Mouse (Mus musculus): ENCODE results near the gene Tmem169.

DNA sequence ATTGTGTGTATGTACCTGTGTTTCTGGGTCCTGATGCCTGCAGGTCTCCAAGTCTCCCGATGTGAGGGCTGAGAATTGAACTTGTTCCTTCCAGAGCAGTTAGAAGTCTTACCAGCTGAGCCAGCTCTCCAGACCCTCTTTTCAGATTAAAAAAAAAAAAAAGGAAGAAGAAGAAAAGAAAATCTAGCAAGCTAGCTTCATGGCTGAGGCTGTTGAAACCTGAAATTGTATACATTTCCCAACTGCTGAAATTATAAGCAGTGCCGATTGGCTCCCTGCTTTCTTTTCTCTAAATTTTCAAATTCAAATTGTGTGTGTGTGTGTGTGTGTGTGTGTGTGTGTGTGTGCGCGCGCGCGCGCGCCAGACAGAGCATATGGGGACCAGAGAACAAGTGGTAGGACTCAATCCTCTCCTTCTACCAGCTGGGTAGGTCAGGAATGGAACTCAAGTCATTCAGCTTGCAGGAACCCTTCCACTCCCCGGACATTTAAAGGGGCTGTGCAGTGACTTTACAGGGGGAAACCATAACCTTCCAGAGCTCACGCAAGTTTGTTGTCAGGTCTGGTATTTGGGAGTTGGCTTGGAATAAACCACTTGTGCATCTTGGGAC lies 30.2 kb upstream of the Tmem169 start:
- TF ChIP-seq CTCF (IDR thresholded peaks at IDR 0.05; ENCODE audit: low read depth, low read length) (no peak), TAL1 (conservative IDR thresholded peaks at IDR 0.05; ENCODE audit: low read depth, low read length) (no peak), POLR2AphosphoS5 (IDR thresholded peaks at IDR 0.05; ENCODE audit: insufficient replicate concordance, low read depth, low read length) (no peak), GATA1 (IDR thresholded peaks at IDR 0.05; ENCODE audit: borderline replicate concordance, low read length) (no peak), GATA2 (IDR thresholded peaks at IDR 0.05; ENCODE audit: borderline replicate concordance, low read depth, low read length) (no peak)

All from G1E (cell line).